Mouse (Mus musculus): ENCODE data around the gene Gpr19. TPM values are rescaled to one million over a fixed set of nuclear protein-coding genes. Genes with fewer than 3 reads are reported as not detected.

The Gpr19 gene
- polyA plus RNA-seq, 1 experiment from 2014 or later = 10.7 TPM

- no peak overlapping the region for H3K27ac ChIP-seq
- H3K9ac ChIP-seq = no peak overlapping the region
- no peak overlapping the region for H3K4me3 ChIP-seq
- H3K36me3 ChIP-seq = no peaks in the 10 kb centered on the region
- no peaks in the 10 kb centered on the region for H3K9me3 ChIP-seq
- ATAC-seq (ENCODE audit: borderline replicate concordance, extremely low read depth, low FRiP score, low TSS enrichment) = no peak
- peaks cover 10% of the 10 kb centered on the region; the same call in 1 of the 2 replicates for H3K4me1 ChIP-seq
- H3K27me3 ChIP-seq = no peaks in the 10 kb centered on the region
- WGBS = 80% methylated on average over 4 of the region's 4 CpGs
- no peak overlapping the region for H3K4me2 ChIP-seq
These were observed 5.0 kb upstream of the Gpr19 start for GRCm38 (mm10) chr6:134903368-134903767.

GRCm38 (mm10) chr6:134897443-134898094 lies 809 bp downstream of the Gpr19 start:
- Histone ChIP-seq H3K27me3 (no peaks in the 10 kb centered on the region), H3K9ac (peak overlapping the region; percentile 70)
- WGBS = under 1% methylated on average over 38 of the region's 38 CpGs

GRCm38 (mm10) chr6:134896570-134897436 lies 1.6 kb downstream of the Gpr19 start:
- Histone ChIP-seq H3K27me3 (no peaks in the 10 kb centered on the region), H3K4me2 (peak overlapping the region; percentile 74), H3K36me3 (peaks cover 5% of the 10 kb centered on the region; the same call in 1 of the 2 replicates), H3K27ac (peak overlapping the region; percentile 100), H3K9ac (peak overlapping the region; percentile 70), H3K9me3 (no peaks in the 10 kb centered on the region), H3K4me1 (peaks cover 17% of the 10 kb centered on the region; the same call in 1 of the 2 replicates), H3K4me3 (peak overlapping the region; percentile 53)
- ATAC-seq (ENCODE audit: borderline replicate concordance, extremely low read depth, low FRiP score, low TSS enrichment) = no peak
- WGBS = 42% methylated on average over 15 of the region's 15 CpGs

More at GRCm38 (mm10) chr6:134897443-134898094, 809 bp downstream of the Gpr19 start:
- peaks cover 5% of the 10 kb centered on the region; the same call in 1 of the 2 replicates for H3K36me3 ChIP-seq
- no peaks in the 10 kb centered on the region for H3K9me3 ChIP-seq
- H3K4me1 ChIP-seq = peaks cover 17% of the 10 kb centered on the region; the same call in 1 of the 2 replicates
- peak overlapping the region; percentile 74 for H3K4me2 ChIP-seq
- H3K4me3 ChIP-seq = peak overlapping the region; percentile 53
- ATAC-seq (ENCODE audit: borderline replicate concordance, extremely low read depth, low FRiP score, low TSS enrichment) = peak; percentile 94
- H3K27ac ChIP-seq = peak overlapping the region; percentile 100

- Histone ChIP-seq H3K36me3 (peaks cover 5% of the 10 kb centered on the region; the same call in 1 of the 2 replicates), H3K27ac (no peak overlapping the region), H3K9me3 (no peaks in the 10 kb centered on the region), H3K4me2 (no peak overlapping the region), H3K4me3 (no peak overlapping the region), H3K4me1 (peaks cover 9% of the 10 kb centered on the region; the same call in 1 of the 2 replicates), H3K9ac (no peak overlapping the region), H3K27me3 (no peaks in the 10 kb centered on the region)
- ATAC-seq (ENCODE audit: borderline replicate concordance, extremely low read depth, low FRiP score, low TSS enrichment) = no peak
- 68% methylated on average over 7 of the region's 7 CpGs for WGBS
These were observed 7.9 kb downstream of the Gpr19 start for GRCm38 (mm10) chr6:134890436-134890835.

- no peak for ATAC-seq (ENCODE audit: borderline replicate concordance, extremely low read depth, low FRiP score, low TSS enrichment)
- H3K36me3 ChIP-seq = peaks cover 3% of the 10 kb centered on the region; the same call in 1 of the 2 replicates
- H3K9ac ChIP-seq = no peak overlapping the region
- peaks cover 9% of the 10 kb centered on the region; the same call in 1 of the 2 replicates for H3K4me1 ChIP-seq
- no peaks in the 10 kb centered on the region for H3K27me3 ChIP-seq
- H3K27ac ChIP-seq = no peak overlapping the region
- no peaks in the 10 kb centered on the region for H3K9me3 ChIP-seq
- H3K4me2 ChIP-seq = no peak overlapping the region
- 70% methylated on average over 1 of the region's 1 CpGs for WGBS
- H3K4me3 ChIP-seq = no peak overlapping the region
These were observed 8.6 kb downstream of the Gpr19 start for GRCm38 (mm10) chr6:134889763-134890162.

- H3K36me3 ChIP-seq = no peaks in the 10 kb centered on the region
- H3K9ac ChIP-seq = no peak overlapping the region
- no peak overlapping the region for H3K4me3 ChIP-seq
- peaks cover 9% of the 10 kb centered on the region; the same call in 1 of the 2 replicates for H3K4me1 ChIP-seq
- no peak for ATAC-seq (ENCODE audit: borderline replicate concordance, extremely low read depth, low FRiP score, low TSS enrichment)
- H3K27ac ChIP-seq = no peak overlapping the region
- no peaks in the 10 kb centered on the region for H3K9me3 ChIP-seq
- no peaks in the 10 kb centered on the region for H3K27me3 ChIP-seq
- no peak overlapping the region for H3K4me2 ChIP-seq
- 7% methylated on average over 4 of the region's 4 CpGs for WGBS
These were observed 9.8 kb downstream of the Gpr19 start for GRCm38 (mm10) chr6:134888563-134889017.

GRCm38 (mm10) chr6:134887711-134888449 lies 10.5 kb downstream of the Gpr19 start:
- Histone ChIP-seq H3K27ac (no peak overlapping the region), H3K36me3 (no peaks in the 10 kb centered on the region), H3K9me3 (no peaks in the 10 kb centered on the region), H3K4me1 (peaks cover 9% of the 10 kb centered on the region; the same call in 1 of the 2 replicates), H3K27me3 (no peaks in the 10 kb centered on the region), H3K4me2 (peak overlapping the region; percentile 41), H3K9ac (no peak overlapping the region), H3K4me3 (peak overlapping the region; percentile 18)
- WGBS = 7% methylated on average over 10 of the region's 10 CpGs
- peak; percentile 72 for ATAC-seq (ENCODE audit: borderline replicate concordance, extremely low read depth, low FRiP score, low TSS enrichment)

- Histone ChIP-seq H3K27me3 (no peaks in the 10 kb centered on the region), H3K4me1 (peaks cover 9% of the 10 kb centered on the region; the same call in 1 of the 2 replicates), H3K9me3 (no peaks in the 10 kb centered on the region), H3K4me3 (peak overlapping the region; percentile 18; the same call in 1 of the 2 replicates), H3K9ac (no peak overlapping the region), H3K4me2 (no peak overlapping the region), H3K27ac (no peak overlapping the region), H3K36me3 (no peaks in the 10 kb centered on the region)
- 49% methylated on average over 5 of the region's 5 CpGs for WGBS
- ATAC-seq (ENCODE audit: borderline replicate concordance, extremely low read depth, low FRiP score, low TSS enrichment) = no peak
These were observed 11.4 kb downstream of the Gpr19 start for GRCm38 (mm10) chr6:134887008-134887407.

- H3K4me2 ChIP-seq = no peak overlapping the region
- whole genome bisulfite sequencing = 85% methylated on average over 8 of the region's 8 CpGs
- no peak for ATAC-seq (ENCODE audit: borderline replicate concordance, extremely low read depth, low FRiP score, low TSS enrichment)
- H3K27me3 ChIP-seq = no peaks in the 10 kb centered on the region
- H3K27ac ChIP-seq = no peak overlapping the region
- H3K4me1 ChIP-seq = peaks cover 9% of the 10 kb centered on the region; the same call in 1 of the 2 replicates
- no peak overlapping the region for H3K9ac ChIP-seq
- H3K36me3 ChIP-seq = no peaks in the 10 kb centered on the region
- H3K9me3 ChIP-seq = no peaks in the 10 kb centered on the region
- no peak overlapping the region for H3K4me3 ChIP-seq
These were observed 11.9 kb downstream of the Gpr19 start for GRCm38 (mm10) chr6:134886475-134886874.

GRCm38 (mm10) chr6:134885515-134885914 lies 12.9 kb downstream of the Gpr19 start:
- Histone ChIP-seq H3K4me1 (peaks cover 9% of the 10 kb centered on the region; the same call in 1 of the 2 replicates), H3K36me3 (no peaks in the 10 kb centered on the region), H3K9me3 (no peaks in the 10 kb centered on the region), H3K4me3 (no peak overlapping the region), H3K27ac (no peak overlapping the region), H3K4me2 (no peak overlapping the region), H3K27me3 (no peaks in the 10 kb centered on the region), H3K9ac (no peak overlapping the region)
- 93% methylated on average over 2 of the region's 2 CpGs for WGBS
- no peak for ATAC-seq (ENCODE audit: borderline replicate concordance, extremely low read depth, low FRiP score, low TSS enrichment)

GRCm38 (mm10) chr6:134883661-134884060 lies 14.7 kb downstream of the Gpr19 start:
- H3K9me3 ChIP-seq = no peaks in the 10 kb centered on the region
- peaks cover 8% of the 10 kb centered on the region; the same call in 1 of the 2 replicates for H3K4me1 ChIP-seq
- no peak for ATAC-seq (ENCODE audit: borderline replicate concordance, extremely low read depth, low FRiP score, low TSS enrichment)
- WGBS = 81% methylated on average over 4 of the region's 4 CpGs
- no peak overlapping the region for H3K27ac ChIP-seq
- no peak overlapping the region for H3K4me2 ChIP-seq
- H3K27me3 ChIP-seq = no peaks in the 10 kb centered on the region
- no peak overlapping the region for H3K9ac ChIP-seq
- no peak overlapping the region for H3K4me3 ChIP-seq
- H3K36me3 ChIP-seq = no peaks in the 10 kb centered on the region
